Mouse (Mus musculus) myocyte (in vitro differentiated cells): ENCODE measurements around the gene Hnrnpul1.

ENCODE experiments used
- CEBPB ChIP-seq: IDR thresholded peaks from 2 replicates; pipeline ENCODE4 v1.6.1; 2011; ENCODE audit warnings: mild to moderate bottlenecking, moderate library complexity; ENCODE audit not compliant: poor library complexity, insufficient read depth, severe bottlenecking
- E2F4 ChIP-seq: IDR thresholded peaks from one replicate; pipeline ENCODE4 v1.6.1; 2011; ENCODE audit warnings: mild to moderate bottlenecking, control low read depth, moderate library complexity; ENCODE audit not compliant: insufficient read depth
- MAX ChIP-seq: IDR thresholded peaks from one replicate; pipeline ENCODE4 v1.6.1; 2011; ENCODE audit warnings: low read depth, mild to moderate bottlenecking, control low read depth
- MYOD1 ChIP-seq, 3 experiments: IDR thresholded peaks; one replicate each; pipeline ENCODE4 v1.6.1; 2011; ENCODE audit warnings: control low read depth in 2 of 3, low read depth in 2 of 3, mild to moderate bottlenecking in 2 of 3, moderate library complexity in 1 of 3; ENCODE audit not compliant: insufficient read length in 2 of 3, control insufficient read depth in 1 of 3
- MYOG ChIP-seq, 3 experiments: IDR thresholded peaks; one replicate each; pipeline ENCODE4 v1.6.1; 2011; ENCODE audit warnings: control low read depth in 2 of 3, low read depth in 2 of 3, mild to moderate bottlenecking in 2 of 3; ENCODE audit not compliant: insufficient read length in 2 of 3, control insufficient read depth in 1 of 3, insufficient read depth in 1 of 3
- POLR2A ChIP-seq: IDR thresholded peaks from one replicate; pipeline ENCODE4 v1.6.1; 2011; ENCODE audit warnings: low read depth, mild to moderate bottlenecking, control low read depth, moderate library complexity; ENCODE audit not compliant: insufficient read length
- POLR2AphosphoS2 ChIP-seq: IDR thresholded peaks from one replicate; pipeline ENCODE4 v1.6.1; 2011; ENCODE audit warnings: low read depth, control low read depth; ENCODE audit not compliant: insufficient read length
- REST ChIP-seq: IDR thresholded peaks from one replicate; pipeline ENCODE4 v1.6.1; 2011; ENCODE audit warnings: mild to moderate bottlenecking, control low read depth, moderate library complexity; ENCODE audit not compliant: insufficient read depth, insufficient read length
- SRF ChIP-seq: IDR thresholded peaks from one replicate; pipeline ENCODE4 v1.6.1; 2011; ENCODE audit warnings: low read depth; ENCODE audit not compliant: control insufficient read depth, insufficient read length
- TCF12 ChIP-seq: IDR thresholded peaks from one replicate; pipeline ENCODE4 v1.6.1; 2011; ENCODE audit warnings: mild to moderate bottlenecking, control low read depth; ENCODE audit not compliant: poor library complexity, insufficient read depth, severe bottlenecking
- TCF3 ChIP-seq: IDR thresholded peaks from one replicate; pipeline ENCODE4 v1.6.1; 2011; ENCODE audit warnings: low read depth, control low read depth; ENCODE audit not compliant: insufficient read length
- USF1 ChIP-seq: IDR thresholded peaks from one replicate; pipeline ENCODE4 v1.6.1; 2011; ENCODE audit warnings: low read depth, mild to moderate bottlenecking, control low read depth, moderate library complexity

DNA sequence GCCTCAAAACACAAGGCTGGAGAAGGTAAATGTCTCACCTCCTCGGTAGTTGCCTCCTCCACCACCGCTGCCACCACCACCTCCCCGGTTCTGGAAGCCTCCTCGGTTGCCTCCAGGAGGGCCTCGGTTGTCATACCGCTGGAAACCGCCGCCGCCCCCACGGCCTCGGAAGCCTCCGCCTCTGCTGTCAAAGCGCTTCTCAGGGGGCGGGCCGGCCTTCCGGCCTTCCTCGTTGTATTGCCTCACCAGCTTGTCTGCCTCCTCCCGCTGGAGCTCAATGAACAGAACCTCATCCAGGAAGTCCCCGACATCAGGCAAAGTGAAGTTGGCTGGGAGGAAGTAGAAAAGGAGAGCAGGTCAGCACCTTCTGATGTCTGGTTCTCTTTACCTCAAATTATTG, 28.7 kb downstream of the Hnrnpul1 start:
- TF ChIP-seq MYOD1 (IDR thresholded peaks at IDR 0.05; ENCODE audit: control insufficient read depth in 1 of 3, insufficient read length in 2 of 3, low read depth in 2 of 3) (no peak), MAX (no peak), E2F4 (no peak), POLR2A (no peak), MYOG (IDR thresholded peaks at IDR 0.05; ENCODE audit: control insufficient read depth in 1 of 3, insufficient read depth in 1 of 3, insufficient read length in 2 of 3, low read depth in 2 of 3) (no peak), TCF12 (no peak), USF1 (no peak), POLR2AphosphoS2 (no peak), SRF (no peak), REST (no peak), CEBPB (no peak), TCF3 (no peak)
